Comparison of ENCODE assay signal across 11 mouse cellular contexts in the genomic region with DNA sequence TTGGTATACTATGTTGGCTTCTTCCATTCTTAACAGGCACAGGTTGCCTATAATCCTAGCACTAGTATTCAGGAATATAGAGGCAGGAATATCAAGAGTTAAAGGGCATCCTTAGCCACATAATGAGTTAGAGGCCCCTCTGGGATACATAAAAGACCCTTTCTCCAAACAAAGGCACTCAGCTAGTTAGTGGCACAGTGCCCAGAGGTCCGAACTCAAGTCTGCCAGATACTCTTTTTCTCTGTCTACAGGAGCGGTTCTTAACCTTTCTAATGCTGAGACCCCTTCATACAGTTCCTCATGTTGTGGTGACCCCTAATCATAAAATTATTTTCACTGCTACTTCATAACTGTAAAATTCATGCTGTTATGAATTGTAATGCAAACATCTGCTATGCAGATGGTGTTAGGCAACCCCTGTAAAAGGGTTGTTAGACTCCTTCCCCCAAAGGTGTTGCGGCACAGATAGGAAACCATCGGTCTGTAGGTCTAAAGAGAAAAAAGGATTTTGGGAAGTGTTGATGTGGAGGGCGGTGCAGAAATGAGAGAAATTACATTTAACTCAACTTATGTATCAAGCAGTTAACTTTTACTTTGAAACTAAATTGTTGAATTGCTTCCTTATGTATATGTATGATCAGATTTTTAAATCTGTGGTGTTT. TPM values are rescaled to one million over a fixed set of nuclear protein-coding genes. Genes with fewer than 3 reads are reported as not detected.
A peak's percentile ranks its signal among the peaks of the same experiment; 100 is the strongest.
DNase-seq lines count a peak whose midpoint lies in the region; ATAC-seq lines count a peak whose summit lies in the region.
"Had no signal": no experiment of that assay in that cellular context is flagged by ENCODE, and none has a peak within 500 bp of the region (broad histone marks: within the 10 kb centered on the region; RNA-seq: fewer than 3 reads in every experiment).

No protein-coding gene starts in this region.

- no peak overlapping the region for H3K9ac ChIP-seq in hindbrain, embryonic 15.5 days

- H3K4me3 ChIP-seq in hindbrain, embryonic 15.5 days, result no peak overlapping the region

- no peaks in the 10 kb centered on the region for H3K9me3 ChIP-seq in hindbrain, embryonic 15.5 days

- H3K36me3 ChIP-seq in hindbrain, embryonic 15.5 days, result peaks cover 11% of the 10 kb centered on the region

- 40% methylated on average over 5 of the region's 5 CpGs for WGBS in hindbrain, embryonic 15.5 days

- DNase-seq in cerebellum, postnatal 10 days, result peak; percentile 37 to 52
- DNase-seq in layer of hippocampus, postnatal 10 days (ENCODE audit: low spot score in 2 of 2), result peak; percentile 19 to 34
- DNase-seq in layer of hippocampus, postnatal 36 days, result no peak
- DNase-seq in Muller cell, postnatal 12 days (ENCODE audit: inconsistent ontology term), result peak; percentile 37
- no peak for DNase-seq in thymus, adult 18-20 months
- no peak for DNase-seq in embryo, embryonic 11 days
- DNase-seq: lung, postnatal 14 days had no signal

- H3K4me1 ChIP-seq in hindbrain, embryonic 15.5 days (replicated peaks), result peaks cover 17% of the 10 kb centered on the region

- ATAC-seq in cerebellum, adult (ENCODE audit: insufficient number of reproducible peaks, low FRiP score, low TSS enrichment), result no peak
- ATAC-seq in hindbrain, embryonic 15.5 days (ENCODE audit: low FRiP score, low read depth), result peak; percentile 54; the same call in 1 of the 2 replicates
- ATAC-seq: inflammation-experienced regulatory T-cells, adult 6 months had no signal

- 0 out of 2 replicates have a peak overlapping the region, but pooled peaks have one; percentile 22 for H3K27ac ChIP-seq in hindbrain, embryonic 15.5 days (replicated peaks)

- no peaks in the 10 kb centered on the region for H3K27me3 ChIP-seq in hindbrain, embryonic 15.5 days

- H3K4me2 ChIP-seq in hindbrain, embryonic 15.5 days, result peak overlapping the region; percentile 33

RNA-seq across cellular contexts. Expression of a gene that starts 8.2 kb away (rescaled TPM):
- total RNA-seq in layer of hippocampus, postnatal 10 days (2021), result 100 to 1,000 TPM; 160 to 169 TPM
- total RNA-seq in layer of hippocampus, postnatal 36 days (2021), result 100 to 1,000 TPM; 125 to 128 TPM
- polyA plus RNA-seq in hindbrain, embryonic 15.5 days (2015; fragmentation: Nextera tagmentation; extraction: Ambion mirVana), result 485 and 504 TPM in 2 replicates

RNA-seq across cellular contexts. Expression of a gene that starts 23.6 kb away (rescaled TPM):
- total RNA-seq in layer of hippocampus, postnatal 10 days (2021), result 1 to 10 TPM; 8.9 to 9.4 TPM
- total RNA-seq in layer of hippocampus, postnatal 36 days (2021), result 1 to 10 TPM; 7.6 to 8.5 TPM
- polyA plus RNA-seq in hindbrain, embryonic 15.5 days (2015; fragmentation: Nextera tagmentation; extraction: Ambion mirVana), result 11.1 and 11.8 TPM in 2 replicates

RNA-seq across cellular contexts. Expression of a gene that starts 47.0 kb away (rescaled TPM):
- total RNA-seq in layer of hippocampus, postnatal 10 days (2021), result 1 to 10 TPM in 1 of 2 experiments, under 1 TPM in 1; 0.80 to 1.8 TPM
- total RNA-seq in layer of hippocampus, postnatal 36 days (2021), result under 1 TPM; 0.20 to 0.30 TPM
- 0.07 and 0.09 TPM in 2 replicates for polyA plus RNA-seq in hindbrain, embryonic 15.5 days (2015; fragmentation: Nextera tagmentation; extraction: Ambion mirVana)
- total RNA-seq: liver, adult 2 months had no signal
- polyA plus RNA-seq: liver, adult 2 months had no signal

Comparison
In these comparisons a context has a peak if more than half of its experiments do, and no peak if none do; other contexts are left out.
1. DNase-seq: peak in cerebellum, postnatal 10 days (2 of 2), layer of hippocampus, postnatal 10 days (2 of 2) and Muller cell, postnatal 12 days (single experiment); none in layer of hippocampus, postnatal 36 days (0 of 2), thymus, adult 18-20 months (0 of 2) and embryo, embryonic 11 days (single experiment).